Mouse (Mus musculus) stomach, postnatal 0 days (tissue): ENCODE measurements around the gene Glb1l. TPM values are rescaled to one million over a fixed set of nuclear protein-coding genes. Genes with fewer than 3 reads are reported as not detected.

Experiments
- ATAC-seq: fragments of 200-750 bp; cut with Nextera tagmentation; 2 replicates; pipeline ENCODE4 v1.8.0; 2017; ENCODE audit not compliant: low FRiP score, low TSS enrichment
- DNase-seq: peaks from one replicate; pipeline ENCODE4 v3.0.0-alpha.2; 2016; ENCODE audit warnings: low spot score
- H3K27ac ChIP-seq: fragments of 300-500 bp; sonication (generic); replicated peaks from 2 replicates; pipeline ENCODE4 v1.5.1; 2014; ENCODE audit warnings: mild to moderate bottlenecking, control low read depth
- H3K27me3 ChIP-seq: fragments of 300-500 bp; sonication (generic); 2 replicates; pipeline ENCODE4 v1.6.1; 2014; ENCODE audit warnings: low read length; ENCODE audit not compliant: control insufficient read depth, insufficient read depth
- H3K36me3 ChIP-seq: fragments of 300-500 bp; sonication (generic); 2 replicates; pipeline ENCODE4 v1.6.1; 2014; ENCODE audit warnings: low read length, mixed read lengths; ENCODE audit not compliant: control insufficient read depth, insufficient read depth
- H3K4me1 ChIP-seq: fragments of 300-500 bp; sonication (generic); replicated peaks from 2 replicates; pipeline ENCODE4 v1.6.1; 2014; ENCODE audit warnings: antibody characterized with exemption; ENCODE audit not compliant: control insufficient read depth, insufficient read depth
- H3K4me2 ChIP-seq: fragments of 300-500 bp; sonication (generic); replicated peaks from 2 replicates; pipeline ENCODE4 v1.6.1; 2014; ENCODE audit warnings: low read depth, mild to moderate bottlenecking, control low read depth, moderate library complexity
- H3K4me3 ChIP-seq: fragments of 300-500 bp; sonication (generic); 2 replicates; pipeline ENCODE4 v1.5.1; 2014; ENCODE audit warnings: low read depth, low read length, control low read depth
- H3K9ac ChIP-seq: fragments of 300-500 bp; sonication (generic); 2 replicates; pipeline ENCODE4 v1.6.1; 2014; ENCODE audit warnings: mild to moderate bottlenecking, low read length, control low read depth, mixed read lengths
- H3K9me3 ChIP-seq: fragments of 300-500 bp; sonication (generic); 2 replicates; pipeline ENCODE4 v1.6.1; 2016; ENCODE audit warnings: low read length; ENCODE audit not compliant: control insufficient read depth
- CTCF ChIP-seq: IDR thresholded peaks from 2 replicates; pipeline ENCODE4 v1.5.1; 2016; ENCODE audit warnings: antibody characterized with exemption, low read depth, mild to moderate bottlenecking, moderate library complexity
- EP300 ChIP-seq: optimal IDR thresholded peaks from 2 replicates; pipeline ENCODE3; 2016; ENCODE audit warnings: antibody characterized with exemption
- WGBS: fragments of 180-500 bp; shearing (Covaris S2); extraction: QIAGEN DNeasy Blood & Tissue Kit; methylation state at CpG from one replicate; pipeline ENCODE4 v1.1.7; 2014; 5-methylcytosine and 5-hydroxymethylcytosine counted together
- polyA plus RNA-seq: library from polyadenylated mRNA; unstranded; fragments of >200 nt; fragmentation: Nextera tagmentation; extraction: Ambion mirVana; gene quantifications from 2 replicates; pipeline ENCODE4 v1.2.1, GENCODE M21; 2015

The Glb1l gene
- polyA plus RNA-seq, 1 experiment from 2014 or later = 5.2 TPM

DNA sequence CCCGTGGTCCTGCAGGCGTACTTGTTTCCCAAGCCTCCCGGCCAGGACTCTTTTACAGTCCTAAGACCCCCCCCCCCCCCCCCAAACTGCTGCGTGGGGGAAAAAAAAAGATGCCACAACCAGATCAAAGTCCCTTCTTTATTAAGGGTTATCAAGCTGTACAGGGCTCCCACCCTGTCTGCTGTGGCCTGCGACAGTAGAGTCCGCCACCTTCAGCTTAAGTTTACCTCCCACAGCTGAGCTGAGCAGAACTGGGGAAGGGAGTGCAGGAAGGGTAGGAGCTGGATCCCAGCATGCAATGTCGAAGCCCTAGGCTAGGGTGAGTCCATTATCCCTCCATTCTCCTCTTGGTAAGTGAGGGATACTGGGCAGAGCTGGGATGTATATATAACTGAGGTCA, 29.9 kb downstream of the Glb1l start:
- no peak for TF ChIP-seq EP300
- no peak for TF ChIP-seq CTCF
- DNase-seq = no peak
- Histone ChIP-seq H3K4me3 (peak overlapping the region; percentile 62), H3K27ac (peak overlapping the region; percentile 30; the same call in 1 of the 2 replicates), H3K27me3 (no peaks in the 10 kb centered on the region), H3K36me3 (peaks cover 20% of the 10 kb centered on the region), H3K9ac (no peak overlapping the region; the same call in 1 of the 2 replicates), H3K9me3 (no peaks in the 10 kb centered on the region), H3K4me1 (peaks cover 7% of the 10 kb centered on the region; the same call in 1 of the 2 replicates), H3K4me2 (peak overlapping the region; percentile 92)
- no peak for ATAC-seq
- WGBS = 32% methylated on average over 7 of the region's 7 CpGs

- Histone ChIP-seq H3K4me3 (peak within 1 kb of the TSS; percentile 62), H3K4me2 (peak within 1 kb of the TSS; percentile 92), H3K9me3 (no peaks in the 10 kb centered on the region), H3K9ac (peak within 1 kb of the TSS; percentile 69), H3K36me3 (peaks cover 14% of the 10 kb centered on the region; the same call in 1 of the 2 replicates), H3K27me3 (no peaks in the 10 kb centered on the region), H3K27ac (peak within 1 kb of the TSS; percentile 81), H3K4me1 (peaks cover 7% of the 10 kb centered on the region; the same call in 1 of the 2 replicates)
- peak; percentile 92 for DNase-seq
- no peak for TF ChIP-seq EP300
- no peak for TF ChIP-seq CTCF
- ATAC-seq = peak; percentile 89
- WGBS = under 1% methylated on average over 31 of the region's 31 CpGs
Measured at GRCm38 (mm10) chr1:75180105-75180590, 30.5 kb downstream of the Glb1l start, which contains the start of gene Abcb6. Gene Abcb6 (minus strand): TSS chr1:75180392.

DNA sequence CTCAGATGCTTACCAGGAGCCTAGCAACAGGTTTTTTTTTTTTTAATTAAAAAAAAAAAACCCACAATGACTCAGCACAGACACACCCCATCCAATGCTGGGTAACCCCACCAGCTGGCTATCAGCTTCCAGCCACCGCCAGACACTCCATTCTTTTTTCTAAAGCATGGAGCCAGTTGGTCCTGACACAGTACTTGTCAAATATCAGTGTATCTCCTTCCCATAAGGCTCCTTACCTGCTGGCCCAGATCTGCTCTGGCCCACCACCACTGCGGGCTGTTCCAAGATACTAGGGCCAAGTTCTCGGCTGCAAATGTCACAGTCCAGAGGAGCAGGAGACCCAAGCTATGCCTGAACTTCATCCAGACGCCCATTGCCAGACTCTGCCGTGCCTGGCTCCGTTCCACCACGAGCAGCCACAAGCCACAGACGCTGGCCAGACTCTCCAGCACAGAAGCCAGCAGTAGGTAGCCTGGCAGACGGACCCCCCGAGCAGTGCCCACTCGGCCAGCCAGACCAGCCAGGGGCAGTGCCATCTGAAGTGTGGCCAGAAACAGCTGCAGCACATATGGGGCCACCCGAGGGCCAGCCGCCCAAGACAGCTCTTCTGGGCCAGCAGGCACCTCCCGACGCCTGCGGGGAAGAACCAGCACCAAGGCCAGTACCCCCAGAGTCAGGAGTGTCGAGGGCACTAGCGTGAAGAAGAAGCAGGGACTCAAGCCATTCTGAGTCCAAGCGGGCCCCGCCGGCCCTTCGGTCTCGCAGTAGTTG, 31.1 kb downstream of the Glb1l start:
- Histone ChIP-seq H3K27me3 (no peaks in the 10 kb centered on the region), H3K36me3 (peaks cover 11% of the 10 kb centered on the region; the same call in 1 of the 2 replicates), H3K4me3 (peak overlapping the region; percentile 62), H3K27ac (peak overlapping the region; percentile 81), H3K4me2 (peak overlapping the region; percentile 92), H3K9me3 (no peaks in the 10 kb centered on the region), H3K4me1 (peaks cover 7% of the 10 kb centered on the region; the same call in 1 of the 2 replicates), H3K9ac (peak overlapping the region; percentile 69)
- DNase-seq (peak; percentile 61), ATAC-seq (peak; percentile 48)
- 7% methylated on average over 23 of the region's 23 CpGs for WGBS
- TF ChIP-seq EP300 (no peak), CTCF (no peak)

GRCm38 (mm10) chr1:75168472-75169464, 41.8 kb downstream of the Glb1l start, which contains the start of gene Zfand2b:
Gene Zfand2b (plus strand): TSS chr1:75168646.
- peak within 1 kb of the TSS; percentile 65 for H3K4me2 ChIP-seq
- WGBS = 2% methylated on average over 58 of the region's 59 CpGs
- DNase-seq (peak; percentile 99), ATAC-seq (peak; percentile 98)
- peak within 1 kb of the TSS; percentile 83 for H3K4me3 ChIP-seq
- H3K27ac ChIP-seq = peak within 1 kb of the TSS; percentile 90
- 0 out of 2 replicates have a peak, but pooled peaks cover 3% of the 10 kb centered on the region for H3K4me1 ChIP-seq
- H3K9ac ChIP-seq = peak within 1 kb of the TSS; percentile 79
- H3K27me3 ChIP-seq = no peaks in the 10 kb centered on the region
- TF ChIP-seq EP300 (no peak), CTCF (no peak)
- no peaks in the 10 kb centered on the region for H3K9me3 ChIP-seq
- H3K36me3 ChIP-seq = peaks cover 19% of the 10 kb centered on the region; the same call in 1 of the 2 replicates

DNA sequence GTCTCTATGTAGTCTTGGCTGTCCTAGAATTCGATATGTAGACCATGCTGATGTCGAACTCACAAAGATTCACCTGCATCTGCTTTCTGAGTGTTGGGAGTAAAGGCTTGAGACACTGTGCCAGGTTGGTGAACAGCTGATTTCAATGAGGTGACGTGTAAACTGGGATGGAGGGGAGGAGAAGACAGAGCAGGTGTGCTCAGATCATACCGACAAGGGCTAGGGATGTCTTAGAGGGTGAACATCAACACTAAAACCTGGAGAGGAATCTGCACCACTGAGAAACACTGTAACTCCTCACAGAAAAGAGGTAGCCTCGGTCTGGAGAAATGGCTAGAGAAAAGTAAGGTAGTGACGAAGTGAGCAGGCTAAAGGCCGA, 42.5 kb downstream of the Glb1l start:
- peak overlapping the region; percentile 65 for H3K4me2 ChIP-seq
- H3K4me1 ChIP-seq = 0 out of 2 replicates have a peak, but pooled peaks cover 3% of the 10 kb centered on the region
- no peaks in the 10 kb centered on the region for H3K27me3 ChIP-seq
- TF ChIP-seq CTCF = no peak
- TF ChIP-seq EP300 = no peak
- ATAC-seq (peak; percentile 12), DNase-seq (no peak)
- peak overlapping the region; percentile 79; the same call in 1 of the 2 replicates for H3K9ac ChIP-seq
- H3K27ac ChIP-seq = peak overlapping the region; percentile 90
- 9% methylated on average over 7 of the region's 7 CpGs for WGBS
- no peaks in the 10 kb centered on the region for H3K9me3 ChIP-seq
- H3K36me3 ChIP-seq = peaks cover 13% of the 10 kb centered on the region; the same call in 1 of the 2 replicates
- peak overlapping the region; percentile 83 for H3K4me3 ChIP-seq
